Mouse (Mus musculus) CH12.LX (cell line): Measurements from ENCODE around the gene Fam3c. TPM values are rescaled to one million over a fixed set of nuclear protein-coding genes. Genes with fewer than 3 reads are reported as not detected.

ENCODE experiments used
- DNase-seq: peaks from one replicate; pipeline ENCODE4 v3.0.0-alpha.2; 2013; ENCODE audit errors: extremely low read depth
- H3K27ac ChIP-seq: 2 replicates; pipeline ENCODE4 v1.5.1; 2012; ENCODE audit warnings: low read depth, mild to moderate bottlenecking, control low read depth, moderate library complexity; ENCODE audit not compliant: insufficient read depth
- H3K27me3 ChIP-seq: replicated peaks from 2 replicates; pipeline ENCODE3; 2012; ENCODE audit warnings: inconsistent platforms
- H3K36me3 ChIP-seq, 2 experiments: replicated peaks in 1 of 2; 2 replicates each; pipeline versions ENCODE3 to v1.6.1; 2012; ENCODE audit warnings: inconsistent platforms in 1 of 2, low read length in 1 of 2, mild to moderate bottlenecking in 1 of 2, mixed read lengths in 1 of 2, moderate library complexity in 1 of 2; ENCODE audit not compliant: control insufficient read depth in 1 of 2, insufficient read depth in 1 of 2
- H3K4me1 ChIP-seq, 2 experiments: 2 replicates each; pipeline ENCODE4 v1.6.1; 2012; ENCODE audit warnings: inconsistent platforms in 1 of 2, moderate library complexity in 1 of 2; ENCODE audit not compliant: insufficient read depth in 2 of 2, control insufficient read depth in 1 of 2
- H3K4me2 ChIP-seq: 2 replicates; pipeline ENCODE4 v1.6.1; 2012; ENCODE audit warnings: low read depth, mild to moderate bottlenecking, control low read depth; ENCODE audit not compliant: poor library complexity, insufficient read depth, severe bottlenecking
- H3K4me3 ChIP-seq, 3 experiments: fragments of 150-350 bp in 1 of 3; sonication (generic) in 1 of 3; replicated peaks in 1 of 3; 2 replicates each; pipeline versions ENCODE3 to v1.5.1; 2011 to 2012; ENCODE audit warnings: low read depth in 2 of 3, low read length in 2 of 3, mild to moderate bottlenecking in 2 of 3, moderate library complexity in 2 of 3, control low read depth in 1 of 3, improper control_type of control experiment in 1 of 3, inconsistent platforms in 1 of 3, mixed read lengths in 1 of 3; ENCODE audit not compliant: poor library complexity in 1 of 3
- H3K79me2 ChIP-seq: replicated peaks from 2 replicates; pipeline ENCODE4 v1.6.1; 2012; ENCODE audit warnings: mild to moderate bottlenecking, moderate library complexity; ENCODE audit not compliant: control insufficient read depth, poor library complexity, insufficient read depth, severe bottlenecking; ENCODE audit errors: extremely low read depth
- H3K9ac ChIP-seq: 2 replicates; pipeline ENCODE4 v1.6.1; 2012; ENCODE audit warnings: low read depth, mild to moderate bottlenecking, control low read depth, moderate library complexity; ENCODE audit not compliant: insufficient read depth
- H3K9me3 ChIP-seq: replicated peaks from 2 replicates; pipeline ENCODE3; 2012; ENCODE audit warnings: low read length, inconsistent platforms, mixed read lengths
- BHLHE40 ChIP-seq: IDR thresholded peaks from 2 replicates; pipeline ENCODE4 v1.6.1; 2011; ENCODE audit warnings: mild to moderate bottlenecking, low read depth, low read length, improper control_type of control experiment
- CHD1 ChIP-seq: IDR thresholded peaks from 2 replicates; pipeline ENCODE4 v1.6.1; 2012; ENCODE audit warnings: low read depth, low read length, improper control_type of control experiment, inconsistent platforms
- CTCF ChIP-seq, 2 experiments: IDR thresholded peaks in 1 of 2; conservative IDR thresholded peaks in 1 of 2; 2 replicates each; pipeline ENCODE4 v1.5.1; 2011 to 2012; ENCODE audit warnings: low read depth in 2 of 2, low read length in 2 of 2, improper control_type of control experiment in 1 of 2, inconsistent platforms in 1 of 2, mild to moderate bottlenecking in 1 of 2, moderate library complexity in 1 of 2
- ELF1 ChIP-seq: IDR thresholded peaks from 2 replicates; pipeline ENCODE4 v1.6.1; 2014; ENCODE audit warnings: low read depth, mild to moderate bottlenecking, inconsistent platforms, low read length, improper control_type of control experiment
- EP300 ChIP-seq: IDR thresholded peaks from 2 replicates; pipeline ENCODE4 v1.6.1; 2011; ENCODE audit warnings: low read length, improper control_type of control experiment
- ETS1 ChIP-seq: conservative IDR thresholded peaks from 2 replicates; pipeline ENCODE4 v1.6.1; 2012; ENCODE audit warnings: low read depth, mild to moderate bottlenecking, inconsistent platforms, low read length, improper control_type of control experiment, moderate library complexity
- GABPA ChIP-seq: IDR thresholded peaks from 2 replicates; pipeline ENCODE4 v1.6.1; 2012; ENCODE audit warnings: low read depth, low read length, improper control_type of control experiment, inconsistent platforms; ENCODE audit not compliant: insufficient replicate concordance
- HCFC1 ChIP-seq: IDR thresholded peaks from 2 replicates; pipeline ENCODE4 v1.6.1; 2012; ENCODE audit warnings: low read depth, mild to moderate bottlenecking, inconsistent platforms, low read length, improper control_type of control experiment
- IRF4 ChIP-seq: IDR thresholded peaks from 2 replicates; pipeline ENCODE4 v1.6.1; 2014; ENCODE audit warnings: low read depth, mild to moderate bottlenecking, inconsistent platforms, low read length, improper control_type of control experiment
- KAT2A ChIP-seq: IDR thresholded peaks from 2 replicates; pipeline ENCODE4 v1.6.1; 2012; ENCODE audit warnings: low read length, improper control_type of control experiment, inconsistent platforms; ENCODE audit not compliant: insufficient replicate concordance
- MAFK ChIP-seq: IDR thresholded peaks from 2 replicates; pipeline ENCODE4 v1.6.1; 2011; ENCODE audit warnings: low read length, improper control_type of control experiment; ENCODE audit not compliant: insufficient replicate concordance
- MAX ChIP-seq: IDR thresholded peaks from 2 replicates; pipeline ENCODE4 v1.6.1; 2011; ENCODE audit warnings: low read length, improper control_type of control experiment
- MAZ ChIP-seq: IDR thresholded peaks from 2 replicates; pipeline ENCODE4 v1.6.1; 2012; ENCODE audit warnings: low read depth, mild to moderate bottlenecking, inconsistent platforms, low read length, improper control_type of control experiment, moderate library complexity
- MEF2A ChIP-seq: IDR thresholded peaks from 2 replicates; pipeline ENCODE4 v1.6.1; 2014; ENCODE audit warnings: low read depth, mild to moderate bottlenecking, inconsistent platforms, low read length, improper control_type of control experiment, borderline replicate concordance
- MXI1 ChIP-seq: IDR thresholded peaks from 2 replicates; pipeline ENCODE4 v1.6.1; 2011; ENCODE audit warnings: mild to moderate bottlenecking, low read depth, low read length, improper control_type of control experiment
- NELFE ChIP-seq: IDR thresholded peaks from 2 replicates; pipeline ENCODE4 v1.6.1; 2011; ENCODE audit warnings: low read depth, low read length, improper control_type of control experiment
- NRF1 ChIP-seq: IDR thresholded peaks from 2 replicates; pipeline ENCODE4 v1.6.1; 2014; ENCODE audit warnings: low read depth, mild to moderate bottlenecking, inconsistent platforms, low read length, improper control_type of control experiment, moderate library complexity
- PAX5 ChIP-seq: IDR thresholded peaks from 2 replicates; pipeline ENCODE4 v1.6.1; 2012; ENCODE audit warnings: low read length, inconsistent platforms, mixed read lengths
- POLR2A ChIP-seq: IDR thresholded peaks from 2 replicates; pipeline ENCODE4 v1.6.1; 2011; ENCODE audit warnings: low read depth, mild to moderate bottlenecking, improper control_type of control experiment, low read length
- POLR2AphosphoS2 ChIP-seq: IDR thresholded peaks from 2 replicates; pipeline ENCODE4 v1.6.1; 2011; ENCODE audit warnings: low read depth, low read length, improper control_type of control experiment
- RCOR1 ChIP-seq: conservative IDR thresholded peaks from 2 replicates; pipeline ENCODE4 v1.6.1; 2012; ENCODE audit warnings: low read depth, mild to moderate bottlenecking, inconsistent platforms, low read length, improper control_type of control experiment
- SIN3A ChIP-seq: IDR thresholded peaks from 2 replicates; pipeline ENCODE4 v1.6.1; 2012; ENCODE audit warnings: low read length, improper control_type of control experiment, inconsistent platforms
- SMC3 ChIP-seq: IDR thresholded peaks from 2 replicates; pipeline ENCODE4 v1.6.1; 2011; ENCODE audit warnings: low read depth, low read length, improper control_type of control experiment
- TBP ChIP-seq: conservative IDR thresholded peaks from 2 replicates; pipeline ENCODE4 v1.6.1; 2011; ENCODE audit warnings: low read depth, low read length, improper control_type of control experiment
- UBTF ChIP-seq: IDR thresholded peaks from 2 replicates; pipeline ENCODE4 v1.6.1; 2012; ENCODE audit warnings: low read depth, mild to moderate bottlenecking, inconsistent platforms, low read length, improper control_type of control experiment, moderate library complexity
- USF1 ChIP-seq: IDR thresholded peaks from 2 replicates; pipeline ENCODE4 v1.6.1; 2014; ENCODE audit warnings: low read depth, mild to moderate bottlenecking, inconsistent platforms, low read length, improper control_type of control experiment
- ZC3H11A ChIP-seq: IDR thresholded peaks from 2 replicates; pipeline ENCODE4 v1.6.1; 2012; ENCODE audit warnings: low read depth, mild to moderate bottlenecking, inconsistent platforms, low read length, improper control_type of control experiment
- ZMIZ1 ChIP-seq: IDR thresholded peaks from 2 replicates; pipeline ENCODE4 v1.6.1; 2012; ENCODE audit warnings: low read depth, mild to moderate bottlenecking, inconsistent platforms, low read length, improper control_type of control experiment
- ZNF384 ChIP-seq: IDR thresholded peaks from 2 replicates; pipeline ENCODE4 v1.6.1; 2012; ENCODE audit warnings: low read depth, low read length, improper control_type of control experiment, inconsistent platforms
- dilution Hi-C: fragments of 300-500 bp; cut with MboI; formaldehyde crosslinking; loops from 2 replicates; pipeline ENCODE4 v1.14.3; 2020; ENCODE audit warnings: low sequenced_read_pairs; ENCODE audit not compliant: extremely low pct_unique_long_range_greater_than_20kb, extremely low pct_ligation_motif_present
- in situ Hi-C: fragments of 300-500 bp; cut with MboI; formaldehyde crosslinking; loops from 3 replicates; pipeline ENCODE4 v1.14.3; 2019; ENCODE audit warnings: low sequenced_read_pairs, low pct_ligation_motif_present, low pct_unique_long_range_greater_than_20kb, mixed read lengths
- polyA plus RNA-seq: library from polyadenylated mRNA; unstranded; fragments of >175 nt; gene quantifications from 2 replicates; pipeline ENCODE4 v1.2.1, GENCODE M21; 2012; ENCODE audit warnings: low read depth; ENCODE audit not compliant: insufficient read length
- total RNA-seq, 2 experiments: library from RNA; depleted of rRNA; stranded (reverse); fragments of 300-350 nt in 1 of 2; fragments of >200 nt in 1 of 2; gene quantifications; 2 replicates each; pipeline ENCODE4 v1.2.3; 2012 to 2014

Gene Fam3c
- total and polyA plus RNA-seq, 3 experiments = 61.9 to 155 (median 95.9) TPM

- H3K27ac ChIP-seq = peak overlapping the region; percentile 100
- H3K9ac ChIP-seq = peak overlapping the region; percentile 96
- 0 out of 2 replicates have a peak, but pooled peaks cover 2% of the 10 kb centered on the region for H3K79me2 ChIP-seq
- H3K27me3 ChIP-seq = no peaks in the 10 kb centered on the region
- H3K4me1 ChIP-seq = peaks cover 29 to 76% of the 10 kb centered on the region in 2 experiments
- H3K4me2 ChIP-seq = peak overlapping the region; percentile 41
- in situ Hi-C loops (no loop called here), dilution Hi-C loops (no loop called here)
- no peak for DNase-seq
- H3K4me3 ChIP-seq = no peak overlapping the region
- peak; percentile 67 for TF ChIP-seq BHLHE40
- peak; percentile 76; the same call in 1 of the 2 replicates for TF ChIP-seq MEF2A
- TF ChIP-seq CHD1 = no peak
- no peak for TF ChIP-seq POLR2A
- TF ChIP-seq MAFK = 0 out of 2 replicates have a peak, but pooled peaks have one; percentile 43
- TF ChIP-seq ETS1 = 0 out of 2 replicates have a peak, but pooled peaks have one; percentile 48
- TF ChIP-seq EP300 = 0 out of 2 replicates have a peak, but pooled peaks have one; percentile 43
- TF ChIP-seq NRF1 = no peak
- peak; percentile 85 for TF ChIP-seq ZNF384
- no peaks in the 10 kb centered on the region for H3K9me3 ChIP-seq
- no peaks in the 10 kb centered on the region for H3K36me3 ChIP-seq
Measured at GRCm38 (mm10) chr6:22268677-22269076, 87.4 kb downstream of the Fam3c start.

GRCm38 (mm10) chr6:22267807-22268667 lies 88.0 kb downstream of the Fam3c start:
- DNase-seq = peak; percentile 90
- Histone ChIP-seq H3K36me3 (no peaks in the 10 kb centered on the region), H3K79me2 (0 out of 2 replicates have a peak, but pooled peaks cover 2% of the 10 kb centered on the region), H3K4me2 (peak overlapping the region; percentile 99), H3K9me3 (no peaks in the 10 kb centered on the region), H3K27me3 (no peaks in the 10 kb centered on the region), H3K9ac (peak overlapping the region; percentile 97), H3K4me1 (peaks cover 28 to 75% of the 10 kb centered on the region in 2 experiments), H3K27ac (peak overlapping the region; percentile 100), H3K4me3 (peak overlapping the region in 1 of 3 experiments; percentile 32)
- dilution Hi-C loops (no loop called here), in situ Hi-C loops (no loop called here)
- TF ChIP-seq CTCF (conservative IDR thresholded peaks at IDR 0.05 in 1 of 2, IDR thresholded peaks at IDR 0.05 in 1 of 2; ENCODE audit: low read depth in 2 of 2, low read length in 2 of 2) (no peak), POLR2A (peak; percentile 17; the same call in 1 of the 2 replicates), ZNF384 (peak; percentile 81), SIN3A (peak; percentile 70), CHD1 (peak; percentile 60; the same call in 1 of the 2 replicates), ETS1 (peak; percentile 97), NELFE (no peak), HCFC1 (no peak), EP300 (peak; percentile 97), NRF1 (no peak), ZC3H11A (no peak), ZMIZ1 (no peak), RCOR1 (peak; percentile 68), IRF4 (peak; percentile 88), BHLHE40 (peak; percentile 87), MAZ (no peak), GABPA (no peak), PAX5 (no peak), TBP (peak; percentile 93), MAX (no peak), POLR2AphosphoS2 (no peak), ELF1 (no peak), USF1 (no peak), SMC3 (no peak), KAT2A (0 out of 2 replicates have a peak, but pooled peaks have one; percentile 41), UBTF (no peak), MXI1 (no peak)
